Mouse (Mus musculus): ENCODE measurements around the gene Myl3.

GRCm38 (mm10) chr9:110797013-110797412 is 55.4 kb downstream of the Myl3 start:
- TF ChIP-seq POLR2A (IDR thresholded peaks at IDR 0.05; ENCODE audit: insufficient read length, low read depth) (no peak), E2F4 (IDR thresholded peaks at IDR 0.05; ENCODE audit: insufficient read depth) (no peak), SRF (IDR thresholded peaks at IDR 0.05; ENCODE audit: control insufficient read depth, insufficient read length, low read depth) (no peak), POLR2AphosphoS2 (IDR thresholded peaks at IDR 0.05; ENCODE audit: insufficient read length, low read depth) (no peak), TCF12 (IDR thresholded peaks at IDR 0.05; ENCODE audit: insufficient read depth, poor library complexity, severe bottlenecking) (no peak), MYOG (IDR thresholded peaks at IDR 0.05; ENCODE audit: control insufficient read depth in 1 of 3, insufficient read depth in 1 of 3, insufficient read length in 2 of 3, low read depth in 2 of 3) (no peak), TCF3 (IDR thresholded peaks at IDR 0.05; ENCODE audit: insufficient read length, low read depth) (no peak), USF1 (IDR thresholded peaks at IDR 0.05; ENCODE audit: low read depth) (no peak), CEBPB (IDR thresholded peaks at IDR 0.05; ENCODE audit: insufficient read depth, poor library complexity, severe bottlenecking) (no peak), MYOD1 (IDR thresholded peaks at IDR 0.05; ENCODE audit: control insufficient read depth in 1 of 3, insufficient read length in 2 of 3, low read depth in 2 of 3) (no peak), MAX (IDR thresholded peaks at IDR 0.05; ENCODE audit: low read depth) (no peak)
